Mouse (Mus musculus): Measurements from ENCODE around the gene Syne4. TPM values are rescaled to one million over a fixed set of nuclear protein-coding genes. Genes with fewer than 3 reads are reported as not detected.

The Syne4 gene
- polyA plus RNA-seq, 1 experiment from 2014 or later = 18.1 TPM

DNA sequence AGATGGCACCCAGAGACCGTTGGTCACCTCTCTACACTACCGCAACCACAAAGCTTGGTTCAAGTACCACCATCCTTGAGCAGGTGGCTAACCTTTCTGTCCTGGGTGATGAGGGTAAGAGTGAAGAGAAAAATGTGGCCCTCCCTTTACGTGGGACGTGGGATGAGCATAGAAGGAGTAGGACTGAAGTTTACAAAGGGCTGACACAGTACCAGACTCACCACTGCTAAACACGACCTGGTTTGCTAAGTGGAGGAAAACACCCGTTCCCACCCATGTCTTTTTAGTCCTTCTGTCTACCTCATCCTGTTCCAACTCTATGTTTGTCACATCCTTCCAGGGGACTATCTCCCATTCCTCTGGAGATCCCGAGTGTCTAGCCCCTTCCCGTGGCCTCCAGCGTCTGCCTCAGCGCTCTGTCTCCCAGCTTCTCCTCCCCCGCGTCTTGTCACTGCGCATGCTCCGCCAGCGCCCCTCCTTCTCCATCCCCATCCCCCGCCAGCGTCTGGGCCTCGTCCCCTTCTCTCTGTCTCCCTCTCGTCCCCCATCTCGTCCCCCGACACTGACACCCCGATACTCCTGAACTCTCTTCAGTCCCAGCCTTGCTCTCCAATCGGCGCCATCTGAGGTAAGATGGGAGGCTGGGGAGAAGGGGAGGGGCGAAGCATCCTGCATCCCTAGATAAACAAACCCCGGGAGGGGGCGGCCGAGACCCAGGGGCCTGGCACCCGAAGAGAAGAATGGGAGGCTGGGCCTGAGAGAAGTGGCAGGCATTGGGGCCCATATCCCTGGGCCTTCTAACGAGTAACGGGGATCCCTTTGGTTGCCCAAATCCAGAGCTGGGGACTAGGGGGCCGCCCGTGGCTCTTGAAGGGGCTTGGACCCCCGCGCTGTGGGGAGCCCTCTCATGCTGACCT is 23.1 kb upstream of the Syne4 start, which contains the start of gene Clip3:
Gene Clip3, plus strand, starts transcription at position 514 of the 917 bp plus-strand sequence.
- 8% methylated on average over 34 of the region's 35 CpGs for WGBS
- Histone ChIP-seq H3K27ac (ENCODE audit: low read depth, low read length) (0 out of 2 replicates have a peak within 1 kb of the TSS, but pooled peaks have one; percentile 2), H3K9me3 (ENCODE audit: control insufficient read depth, low read length) (no peaks in the 10 kb centered on the region), H3K4me1 (ENCODE audit: control insufficient read depth, insufficient read depth, low read length) (peaks cover 6% of the 10 kb centered on the region; the same call in 1 of the 2 replicates), H3K36me3 (ENCODE audit: control insufficient read depth, insufficient read depth, low read length) (peaks cover 2% of the 10 kb centered on the region; the same call in 1 of the 2 replicates), H3K4me3 (ENCODE audit: low read depth, low read length) (peak within 1 kb of the TSS; percentile 49), H3K9ac (ENCODE audit: low read length) (peak within 1 kb of the TSS; percentile 86), H3K4me2 (ENCODE audit: low read depth) (peak within 1 kb of the TSS; percentile 74), H3K27me3 (ENCODE audit: control insufficient read depth, insufficient read depth, low read length) (no peaks in the 10 kb centered on the region)
- DNase-seq (ENCODE audit: low spot score) = peak; percentile 87
- ATAC-seq (ENCODE audit: insufficient read depth, low FRiP score, low TSS enrichment) = peak; percentile 76

DNA sequence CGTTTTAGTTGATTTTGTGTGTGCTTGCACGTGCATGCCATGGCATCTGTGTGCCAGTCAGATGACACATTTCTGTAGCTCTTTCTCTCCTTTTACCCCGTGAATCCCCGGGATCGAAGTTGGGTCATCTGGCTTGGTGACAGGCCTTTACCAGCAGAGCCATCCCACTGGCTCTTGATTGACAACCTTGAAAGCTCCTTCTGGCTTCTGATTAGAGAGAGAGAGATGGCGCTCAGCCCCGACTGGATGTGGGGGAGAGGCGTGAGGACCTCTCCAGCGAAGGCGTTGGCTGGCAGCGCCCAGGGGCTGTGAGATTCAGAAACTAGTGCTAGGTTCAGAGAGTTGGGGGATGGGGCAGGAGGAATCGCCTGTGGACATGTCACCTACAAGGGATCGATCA is 20.8 kb upstream of the Syne4 start:
- Histone ChIP-seq H3K27ac (ENCODE audit: low read depth, low read length) (no peak overlapping the region), H3K36me3 (ENCODE audit: control insufficient read depth, insufficient read depth, low read length) (peaks cover 14% of the 10 kb centered on the region), H3K4me1 (ENCODE audit: control insufficient read depth, insufficient read depth, low read length) (peaks cover 6% of the 10 kb centered on the region; the same call in 1 of the 2 replicates), H3K27me3 (ENCODE audit: control insufficient read depth, insufficient read depth, low read length) (no peaks in the 10 kb centered on the region), H3K4me3 (ENCODE audit: low read depth, low read length) (no peak overlapping the region), H3K4me2 (ENCODE audit: low read depth) (no peak overlapping the region), H3K9ac (ENCODE audit: low read length) (no peak overlapping the region), H3K9me3 (ENCODE audit: control insufficient read depth, low read length) (no peaks in the 10 kb centered on the region)
- 88% methylated on average over 13 of the region's 13 CpGs for WGBS
- DNase-seq (ENCODE audit: low spot score) = no peak
- ATAC-seq (ENCODE audit: insufficient read depth, low FRiP score, low TSS enrichment) = no peak

GRCm38 (mm10) chr7:30294296-30294695 is 20.3 kb upstream of the Syne4 start:
- Histone ChIP-seq H3K27ac (ENCODE audit: low read depth, low read length) (no peak overlapping the region), H3K4me2 (ENCODE audit: low read depth) (no peak overlapping the region), H3K9ac (ENCODE audit: low read length) (no peak overlapping the region), H3K36me3 (ENCODE audit: control insufficient read depth, insufficient read depth, low read length) (peaks cover 14% of the 10 kb centered on the region), H3K27me3 (ENCODE audit: control insufficient read depth, insufficient read depth, low read length) (no peaks in the 10 kb centered on the region), H3K9me3 (ENCODE audit: control insufficient read depth, low read length) (no peaks in the 10 kb centered on the region), H3K4me3 (ENCODE audit: low read depth, low read length) (no peak overlapping the region), H3K4me1 (ENCODE audit: control insufficient read depth, insufficient read depth, low read length) (peaks cover 6% of the 10 kb centered on the region; the same call in 1 of the 2 replicates)
- DNase-seq (ENCODE audit: low spot score) (no peak), ATAC-seq (ENCODE audit: insufficient read depth, low FRiP score, low TSS enrichment) (no peak)
- 92% methylated on average over 5 of the region's 5 CpGs for WGBS

DNA sequence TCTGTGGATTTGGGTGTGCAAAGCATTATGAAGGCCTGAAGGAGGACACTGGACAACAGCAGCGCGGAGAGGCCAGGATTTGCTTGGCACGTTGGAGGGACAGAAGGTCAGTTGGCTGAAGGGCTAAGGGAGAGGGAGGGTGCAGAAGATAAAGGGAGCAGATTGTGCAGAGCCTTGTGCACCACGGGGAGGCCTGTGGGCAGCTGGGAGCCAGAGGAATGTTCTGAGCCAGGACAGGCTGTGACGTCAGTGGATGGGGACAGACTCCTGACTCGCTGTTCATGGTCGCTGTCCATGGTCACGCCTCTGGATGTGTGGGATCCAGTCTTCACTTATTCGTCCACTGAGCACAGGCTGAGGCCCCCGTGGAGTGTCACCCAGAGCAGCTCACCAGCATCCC is 19.5 kb upstream of the Syne4 start:
- Histone ChIP-seq H3K9me3 (ENCODE audit: control insufficient read depth, low read length) (no peaks in the 10 kb centered on the region), H3K27me3 (ENCODE audit: control insufficient read depth, insufficient read depth, low read length) (no peaks in the 10 kb centered on the region), H3K4me3 (ENCODE audit: low read depth, low read length) (no peak overlapping the region), H3K9ac (ENCODE audit: low read length) (no peak overlapping the region), H3K36me3 (ENCODE audit: control insufficient read depth, insufficient read depth, low read length) (peaks cover 14% of the 10 kb centered on the region), H3K4me1 (ENCODE audit: control insufficient read depth, insufficient read depth, low read length) (peaks cover 6% of the 10 kb centered on the region; the same call in 1 of the 2 replicates), H3K27ac (ENCODE audit: low read depth, low read length) (no peak overlapping the region), H3K4me2 (ENCODE audit: low read depth) (no peak overlapping the region)
- no peak for ATAC-seq (ENCODE audit: insufficient read depth, low FRiP score, low TSS enrichment)
- WGBS = 75% methylated on average over 10 of the region's 10 CpGs
- DNase-seq (ENCODE audit: low spot score) = no peak

- Histone ChIP-seq H3K9me3 (ENCODE audit: control insufficient read depth, low read length) (no peaks in the 10 kb centered on the region), H3K4me2 (ENCODE audit: low read depth) (no peak overlapping the region), H3K36me3 (ENCODE audit: control insufficient read depth, insufficient read depth, low read length) (peaks cover 19% of the 10 kb centered on the region), H3K4me1 (ENCODE audit: control insufficient read depth, insufficient read depth, low read length) (peaks cover 6% of the 10 kb centered on the region; the same call in 1 of the 2 replicates), H3K27me3 (ENCODE audit: control insufficient read depth, insufficient read depth, low read length) (no peaks in the 10 kb centered on the region), H3K27ac (ENCODE audit: low read depth, low read length) (no peak overlapping the region), H3K4me3 (ENCODE audit: low read depth, low read length) (no peak overlapping the region), H3K9ac (ENCODE audit: low read length) (no peak overlapping the region)
- 92% methylated on average over 15 of the region's 15 CpGs for WGBS
- DNase-seq (ENCODE audit: low spot score) (no peak), ATAC-seq (ENCODE audit: insufficient read depth, low FRiP score, low TSS enrichment) (no peak)
Measured at GRCm38 (mm10) chr7:30296816-30297215, 17.8 kb upstream of the Syne4 start.

DNA sequence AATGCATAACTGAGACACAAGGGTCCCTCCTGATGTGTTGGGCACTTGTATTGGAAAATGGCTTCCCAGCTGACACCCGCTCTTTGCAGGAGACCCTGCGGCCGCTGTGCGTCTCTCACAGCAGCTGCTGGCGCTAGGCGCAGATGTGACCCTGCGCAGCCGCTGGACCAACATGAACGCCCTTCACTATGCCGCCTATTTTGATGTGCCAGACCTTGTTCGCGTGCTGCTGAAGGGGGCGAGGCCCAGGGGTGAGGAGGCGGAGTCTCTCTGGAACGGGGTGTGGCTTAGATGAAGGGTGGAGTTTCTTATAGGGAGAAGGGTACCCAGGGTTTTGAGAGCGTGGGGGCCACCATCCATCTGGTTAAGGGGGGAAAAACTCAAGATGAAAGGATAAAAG is 17.3 kb upstream of the Syne4 start:
- H3K4me3 ChIP-seq (ENCODE audit: low read depth, low read length) = no peak overlapping the region
- H3K27me3 ChIP-seq (ENCODE audit: control insufficient read depth, insufficient read depth, low read length) = no peaks in the 10 kb centered on the region
- 87% methylated on average over 16 of the region's 16 CpGs for WGBS
- no peaks in the 10 kb centered on the region for H3K9me3 ChIP-seq (ENCODE audit: control insufficient read depth, low read length)
- H3K36me3 ChIP-seq (ENCODE audit: control insufficient read depth, insufficient read depth, low read length) = peaks cover 23% of the 10 kb centered on the region
- peaks cover 4% of the 10 kb centered on the region; the same call in 1 of the 2 replicates for H3K4me1 ChIP-seq (ENCODE audit: control insufficient read depth, insufficient read depth, low read length)
- H3K9ac ChIP-seq (ENCODE audit: low read length) = no peak overlapping the region
- ATAC-seq (ENCODE audit: insufficient read depth, low FRiP score, low TSS enrichment) (no peak), DNase-seq (ENCODE audit: low spot score) (no peak)
- H3K27ac ChIP-seq (ENCODE audit: low read depth, low read length) = no peak overlapping the region
- H3K4me2 ChIP-seq (ENCODE audit: low read depth) = no peak overlapping the region

DNA sequence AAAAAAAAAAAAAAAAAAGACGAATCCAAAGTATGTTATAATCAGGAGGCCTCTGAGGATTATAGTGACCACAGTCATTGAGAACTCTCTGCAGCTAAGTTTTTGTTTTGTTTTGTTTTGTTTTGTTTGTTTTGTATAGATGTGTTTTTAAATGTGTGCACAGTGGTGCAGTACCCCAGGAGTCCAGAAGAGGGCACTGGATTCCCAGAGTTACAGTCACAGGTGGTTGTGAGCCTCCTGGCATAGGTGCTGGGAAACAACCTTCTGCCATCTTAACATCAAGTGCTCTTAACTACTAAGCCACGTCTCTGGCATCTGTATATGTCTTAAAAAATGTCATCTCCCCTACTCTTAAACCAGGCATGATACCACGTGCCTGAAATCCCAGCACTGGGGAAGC is 13.7 kb upstream of the Syne4 start:
- no peaks in the 10 kb centered on the region for H3K27me3 ChIP-seq (ENCODE audit: control insufficient read depth, insufficient read depth, low read length)
- H3K36me3 ChIP-seq (ENCODE audit: control insufficient read depth, insufficient read depth, low read length) = peaks cover 40% of the 10 kb centered on the region

GRCm38 (mm10) chr7:30306083-30306779 is 8.4 kb upstream of the Syne4 start:
- WGBS = 89% methylated on average over 16 of the region's 16 CpGs
- H3K27me3 ChIP-seq (ENCODE audit: control insufficient read depth, insufficient read depth, low read length) = no peaks in the 10 kb centered on the region
- no peak overlapping the region for H3K4me3 ChIP-seq (ENCODE audit: low read depth, low read length)
- no peak for ATAC-seq (ENCODE audit: insufficient read depth, low FRiP score, low TSS enrichment)
- no peak for DNase-seq (ENCODE audit: low spot score)
- H3K9ac ChIP-seq (ENCODE audit: low read length) = no peak overlapping the region
- no peak overlapping the region for H3K4me2 ChIP-seq (ENCODE audit: low read depth)
- H3K9me3 ChIP-seq (ENCODE audit: control insufficient read depth, low read length) = no peaks in the 10 kb centered on the region
- peaks cover 28% of the 10 kb centered on the region for H3K36me3 ChIP-seq (ENCODE audit: control insufficient read depth, insufficient read depth, low read length)
- no peak overlapping the region for H3K27ac ChIP-seq (ENCODE audit: low read depth, low read length)
- peaks cover 12% of the 10 kb centered on the region for H3K4me1 ChIP-seq (ENCODE audit: control insufficient read depth, insufficient read depth, low read length)

More for the DNA sequence above, 13.7 kb upstream of the Syne4 start:
- Histone ChIP-seq H3K9me3 (ENCODE audit: control insufficient read depth, low read length) (no peaks in the 10 kb centered on the region), H3K9ac (ENCODE audit: low read length) (no peak overlapping the region), H3K4me3 (ENCODE audit: low read depth, low read length) (no peak overlapping the region), H3K27ac (ENCODE audit: low read depth, low read length) (no peak overlapping the region), H3K4me1 (ENCODE audit: control insufficient read depth, insufficient read depth, low read length) (no peaks in the 10 kb centered on the region), H3K4me2 (ENCODE audit: low read depth) (no peak overlapping the region)
- WGBS = 52% methylated on average over 3 of the region's 3 CpGs
- no peak for DNase-seq (ENCODE audit: low spot score)
- no peak; the same call in 1 of the 2 replicates for ATAC-seq (ENCODE audit: insufficient read depth, low FRiP score, low TSS enrichment)

All from neural tube, embryonic 11.5 days (tissue).